Mouse (Mus musculus) midbrain, embryonic 10.5 days (tissue): ENCODE measurements around the gene Olfr1260. TPM values are rescaled to one million over a fixed set of nuclear protein-coding genes. Genes with fewer than 3 reads are reported as not detected.

Experiments used
- DNase-seq: peaks from one replicate; pipeline ENCODE4 v3.0.0-alpha.2; 2017; ENCODE audit warnings: low spot score
- H3K27ac ChIP-seq: fragments of 300-500 bp; sonication (generic); replicated peaks from 2 replicates; pipeline ENCODE4 v1.5.1; 2016; ENCODE audit warnings: mild to moderate bottlenecking
- H3K27me3 ChIP-seq: fragments of 300-500 bp; sonication (generic); 2 replicates; pipeline ENCODE4 v1.6.1; 2016; ENCODE audit warnings: low read depth, mild to moderate bottlenecking; ENCODE audit not compliant: poor library complexity, severe bottlenecking
- H3K36me3 ChIP-seq: fragments of 300-500 bp; sonication (generic); 2 replicates; pipeline ENCODE4 v1.6.1; 2016; ENCODE audit warnings: mild to moderate bottlenecking, moderate library complexity
- H3K4me1 ChIP-seq: fragments of 300-500 bp; sonication (generic); 2 replicates; pipeline ENCODE4 v1.6.1; 2016
- H3K4me3 ChIP-seq: fragments of 300-500 bp; sonication (generic); 2 replicates; pipeline ENCODE4 v1.5.1; 2016; ENCODE audit warnings: mild to moderate bottlenecking, moderate library complexity
- H3K9me3 ChIP-seq: fragments of 300-500 bp; sonication (generic); replicated peaks from 2 replicates; pipeline ENCODE4 v1.6.1; 2016; ENCODE audit warnings: mild to moderate bottlenecking
- WGBS: fragments of 180-500 bp; shearing (Covaris S2); methylation state at CpG from one replicate; pipeline ENCODE4 v1.1.7; 2016; 5-methylcytosine and 5-hydroxymethylcytosine counted together
- polyA plus RNA-seq: library from polyadenylated mRNA; unstranded; fragments of >200 nt; fragmentation: Nextera tagmentation; extraction: Ambion mirVana; gene quantifications from 2 replicates; pipeline ENCODE4 v1.2.1, GENCODE M21; 2016

Gene Olfr1260
- polyA plus RNA-seq: not detected in 2 replicates

GRCm38 (mm10) chr2:89974184-89974583, at the start of gene Olfr1260:
TSS of gene Olfr1260 (plus strand) at chr2:89974340.
- Histone ChIP-seq H3K27me3 (no peaks in the 10 kb centered on the region), H3K36me3 (no peaks in the 10 kb centered on the region), H3K4me1 (no peaks in the 10 kb centered on the region), H3K9me3 (no peaks in the 10 kb centered on the region), H3K4me3 (no peak within 1 kb of the TSS), H3K27ac (no peak within 1 kb of the TSS)
- 82% methylated on average over 2 of the region's 2 CpGs for WGBS
- no peak for DNase-seq

GRCm38 (mm10) chr2:89927009-89927408, 47.1 kb upstream of the Olfr1260 start, which contains the start of gene Olfr1258:
TSS of gene Olfr1258 (plus strand) at chr2:89927309.
- Histone ChIP-seq H3K36me3 (no peaks in the 10 kb centered on the region), H3K4me3 (no peak within 1 kb of the TSS), H3K27me3 (no peaks in the 10 kb centered on the region), H3K9me3 (no peaks in the 10 kb centered on the region), H3K4me1 (no peaks in the 10 kb centered on the region), H3K27ac (no peak within 1 kb of the TSS)
- no peak for DNase-seq

- WGBS: 89% methylated on average over 5 of the region's 5 CpGs
Measured at GRCm38 (mm10) chr2:89948564-89948963, 25.6 kb upstream of the Olfr1260 start, which contains the start of gene Olfr1259. TSS of gene Olfr1259 (minus strand) at chr2:89948664.

GRCm38 (mm10) chr2:89977709-89978108, 3.6 kb downstream of the Olfr1260 start:
- 99% methylated on average over 2 of the region's 2 CpGs for WGBS
- H3K27me3 ChIP-seq: no peaks in the 10 kb centered on the region
- no peak overlapping the region for H3K27ac ChIP-seq
- no peaks in the 10 kb centered on the region for H3K4me1 ChIP-seq
- DNase-seq: no peak
- H3K36me3 ChIP-seq: no peaks in the 10 kb centered on the region
- no peaks in the 10 kb centered on the region for H3K9me3 ChIP-seq
- no peak overlapping the region for H3K4me3 ChIP-seq

More at GRCm38 (mm10) chr2:89948564-89948963, 25.6 kb upstream of the Olfr1260 start, which contains the start of gene Olfr1259:
- Histone ChIP-seq H3K9me3 (no peaks in the 10 kb centered on the region), H3K36me3 (no peaks in the 10 kb centered on the region), H3K4me3 (no peak within 1 kb of the TSS), H3K27me3 (no peaks in the 10 kb centered on the region), H3K4me1 (no peaks in the 10 kb centered on the region), H3K27ac (no peak within 1 kb of the TSS)
- DNase-seq: no peak

- H3K4me1 ChIP-seq: no peaks in the 10 kb centered on the region
- no peaks in the 10 kb centered on the region for H3K9me3 ChIP-seq
- H3K27me3 ChIP-seq: no peaks in the 10 kb centered on the region
- H3K27ac ChIP-seq: no peak within 1 kb of the TSS
- H3K36me3 ChIP-seq: no peaks in the 10 kb centered on the region
- no peak within 1 kb of the TSS for H3K4me3 ChIP-seq
- DNase-seq: no peak
Measured at GRCm38 (mm10) chr2:89990921-89991320, 16.8 kb downstream of the Olfr1260 start, which contains the start of gene Olfr1261. TSS of gene Olfr1261 (plus strand) at chr2:89991221.

GRCm38 (mm10) chr2:89999845-90000244, 25.7 kb downstream of the Olfr1260 start, which contains the start of gene Olfr1262:
TSS of gene Olfr1262 (plus strand) at chr2:90000145.
- H3K4me3 ChIP-seq: no peak within 1 kb of the TSS
- DNase-seq: no peak
- no peaks in the 10 kb centered on the region for H3K9me3 ChIP-seq
- no peaks in the 10 kb centered on the region for H3K36me3 ChIP-seq
- no peaks in the 10 kb centered on the region for H3K27me3 ChIP-seq
- no peaks in the 10 kb centered on the region for H3K4me1 ChIP-seq
- no peak within 1 kb of the TSS for H3K27ac ChIP-seq

- Histone ChIP-seq H3K36me3 (no peaks in the 10 kb centered on the region), H3K27ac (no peak within 1 kb of the TSS), H3K9me3 (no peaks in the 10 kb centered on the region), H3K27me3 (no peaks in the 10 kb centered on the region), H3K4me1 (no peaks in the 10 kb centered on the region), H3K4me3 (no peak within 1 kb of the TSS)
- 85% methylated on average over 2 of the region's 2 CpGs for WGBS
- no peak for DNase-seq
Measured at GRCm38 (mm10) chr2:90011831-90012230, 37.7 kb downstream of the Olfr1260 start, which contains the start of gene Olfr1263. TSS of gene Olfr1263 (plus strand) at chr2:90012131.

- Histone ChIP-seq H3K36me3 (no peaks in the 10 kb centered on the region), H3K4me1 (no peaks in the 10 kb centered on the region), H3K27ac (no peak within 1 kb of the TSS), H3K4me3 (no peak within 1 kb of the TSS), H3K9me3 (no peaks in the 10 kb centered on the region), H3K27me3 (no peaks in the 10 kb centered on the region)
- WGBS: 69% methylated on average over 2 of the region's 2 CpGs
- no peak for DNase-seq
Measured at GRCm38 (mm10) chr2:90025477-90025876, 51.3 kb downstream of the Olfr1260 start, which contains the start of gene Olfr1264. TSS of gene Olfr1264 (minus strand) at chr2:90025577.

Other genes with a start within 250 kb of the Olfr1260 start
- not detected in 2 replicates for gene Olfr1252, start 249.3 kb upstream of the Olfr1260 start, polyA plus RNA-seq
- not detected in 2 replicates for gene Olfr1253, start 217.2 kb upstream of the Olfr1260 start, polyA plus RNA-seq
- not detected in 2 replicates for gene Olfr1254, start 180.7 kb upstream of the Olfr1260 start, polyA plus RNA-seq
- not detected in 2 replicates for gene Olfr1255, start 162.3 kb upstream of the Olfr1260 start, polyA plus RNA-seq
- gene Olfr1256, start 132.8 kb upstream of the Olfr1260 start, polyA plus RNA-seq: not detected in 2 replicates
- gene Olfr48, start 126.1 kb upstream of the Olfr1260 start, polyA plus RNA-seq: not detected in 2 replicates
- not detected in 2 replicates for gene Olfr1257, start 95.9 kb upstream of the Olfr1260 start, polyA plus RNA-seq
- not detected in 2 replicates for gene Olfr1258, start 47.0 kb upstream of the Olfr1260 start, polyA plus RNA-seq
- not detected in 2 replicates for gene Olfr1259, start 25.7 kb upstream of the Olfr1260 start, polyA plus RNA-seq
- not detected in 2 replicates for gene Olfr1261, start 16.9 kb downstream of the Olfr1260 start, polyA plus RNA-seq
- gene Olfr1262, start 25.8 kb downstream of the Olfr1260 start, polyA plus RNA-seq: not detected in 2 replicates
- not detected in 2 replicates for gene Olfr1263, start 37.8 kb downstream of the Olfr1260 start, polyA plus RNA-seq
- gene Olfr1264, start 51.2 kb downstream of the Olfr1260 start, polyA plus RNA-seq: not detected in 2 replicates
- gene Olfr1265, start 61.0 kb downstream of the Olfr1260 start, polyA plus RNA-seq: not detected in 2 replicates
- gene Olfr140, start 89.3 kb downstream of the Olfr1260 start, polyA plus RNA-seq: not detected in 2 replicates
- gene Olfr1269, start 147.1 kb downstream of the Olfr1260 start, polyA plus RNA-seq: not detected in 2 replicates
- gene Olfr32, start 168.0 kb downstream of the Olfr1260 start, polyA plus RNA-seq: not detected in 2 replicates
- not detected in 2 replicates for gene Olfr1270, start 178.8 kb downstream of the Olfr1260 start, polyA plus RNA-seq